Mouse (Mus musculus) ES-Bruce4 (cell line): ENCODE results near the gene Gramd4.
"Not testable (repeated sequence)": the region's sequence is repeated elsewhere in the genome, so short reads cannot be mapped to it uniquely, and the experiment has no call there.

ENCODE experiments used
- CTCF ChIP-seq: IDR thresholded peaks from one replicate; pipeline ENCODE4 v1.8.1; 2011; ENCODE audit warnings: low read depth, low read length
- POLR2A ChIP-seq: IDR thresholded peaks from one replicate; pipeline ENCODE4 v1.8.1; 2011; ENCODE audit warnings: low read length; ENCODE audit not compliant: insufficient read depth

DNA sequence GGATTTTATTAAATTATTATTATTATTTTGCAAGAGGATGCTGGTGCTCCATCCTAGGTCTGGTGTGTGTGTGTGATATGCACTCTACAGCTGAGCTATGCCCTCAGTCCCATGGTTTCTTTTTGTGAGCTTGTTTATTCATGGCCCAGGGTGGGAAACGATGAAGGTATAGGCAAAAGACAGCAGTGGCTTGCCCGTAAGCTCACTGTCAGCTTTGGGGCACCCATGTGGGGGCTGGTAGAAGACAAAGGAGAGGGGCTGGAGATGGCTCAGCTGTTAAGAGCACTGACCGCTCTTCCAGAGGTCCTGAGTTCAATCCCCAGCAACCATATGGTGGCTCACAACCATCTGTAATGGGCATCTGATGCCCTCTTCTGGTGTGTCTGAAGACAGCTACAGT lies 123.8 kb downstream of the Gramd4 start:
- TF ChIP-seq POLR2A, CTCF: not testable (repeated sequence)
